ENCODE assay signal across 16 mouse cellular contexts in the genomic region with DNA sequence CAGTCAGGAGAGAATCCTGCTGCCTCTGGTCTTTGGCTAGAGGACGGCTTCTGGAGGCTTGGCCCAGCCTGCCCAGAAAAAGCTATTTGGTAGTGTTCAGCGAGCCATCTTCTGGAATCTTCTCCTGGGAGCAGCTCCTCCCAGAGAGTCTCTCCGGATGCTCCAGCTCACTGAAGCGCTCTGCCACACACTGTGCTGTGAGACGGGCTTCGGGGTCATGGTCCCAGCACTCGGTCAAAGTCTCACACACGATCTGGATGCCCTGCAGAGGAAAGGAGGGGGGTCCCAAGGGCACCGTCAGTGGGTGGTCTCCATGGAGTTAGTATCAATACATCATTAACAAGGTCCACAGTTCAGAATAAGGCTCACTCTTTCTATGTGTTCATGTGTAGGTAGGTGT.
"Had no signal": no experiment of that assay in that cellular context is flagged by ENCODE, and none has a peak within 500 bp of the region (broad histone marks: within the 10 kb centered on the region; RNA-seq: fewer than 3 reads in every experiment).

No protein-coding gene starts in this region.

- H3K9ac ChIP-seq: hindbrain, embryonic 14.5 days; intestine, embryonic 15.5 days; liver, embryonic 15.5 days; midbrain, embryonic 12.5 days had no signal

- H3K27me3 ChIP-seq: intestine, embryonic 15.5 days; liver, embryonic 15.5 days; megakaryocyte, embryonic 14.5 days; midbrain, embryonic 12.5 days had no signal

- H3K36me3 ChIP-seq: midbrain, embryonic 12.5 days had no signal

- ATAC-seq: intestine, embryonic 15.5 days; lung, postnatal 0 days; midbrain, embryonic 16.5 days had no signal

- H3K4me3 ChIP-seq: intestine, embryonic 15.5 days; left cerebral cortex, adult 2 months; limb, embryonic 10.5 days; liver, embryonic 15.5 days; megakaryocyte, embryonic 14.5 days; midbrain, embryonic 12.5 days had no signal

- H3K4me2 ChIP-seq: hindbrain, embryonic 14.5 days; intestine, embryonic 15.5 days; liver, embryonic 11.5 days; liver, embryonic 15.5 days; midbrain, embryonic 12.5 days had no signal

- H3K4me1 ChIP-seq: intestine, embryonic 15.5 days; midbrain, embryonic 12.5 days had no signal

- H3K27ac ChIP-seq: hindbrain, embryonic 14.5 days; intestine, embryonic 15.5 days; left cerebral cortex, adult 2 months; limb, embryonic 10.5 days; liver, embryonic 15.5 days; macrophage; midbrain, embryonic 12.5 days had no signal

- DNase-seq: lung, adult 2 months; right cerebral cortex, postnatal 4 days; spleen, adult 18-20 months; thymus, adult 18-20 months; thymus, postnatal 25 days had no signal

- H3K9me3 ChIP-seq: intestine, embryonic 15.5 days; limb, embryonic 10.5 days; liver, embryonic 15.5 days; megakaryocyte, embryonic 14.5 days; midbrain, embryonic 12.5 days had no signal
